Mouse (Mus musculus) intestine, postnatal 0 days (tissue): ENCODE results near the gene Nmbr. TPM values are rescaled to one million over a fixed set of nuclear protein-coding genes. Genes with fewer than 3 reads are reported as not detected.

Experiments used
- ATAC-seq: fragments of 200-750 bp; cut with Nextera tagmentation; 2 replicates; pipeline ENCODE4 v1.8.0; 2017; ENCODE audit warnings: mild to moderate bottlenecking, moderate TSS enrichment, moderate library complexity
- H3K27ac ChIP-seq: fragments of 300-500 bp; sonication (generic); 2 replicates; pipeline ENCODE4 v1.5.1; 2014; ENCODE audit warnings: mild to moderate bottlenecking, low read depth, low read length, moderate library complexity
- H3K27me3 ChIP-seq: fragments of 300-500 bp; sonication (generic); replicated peaks from 2 replicates; pipeline ENCODE4 v1.6.1; 2014; ENCODE audit warnings: low read length, mixed read lengths; ENCODE audit not compliant: control insufficient read depth, insufficient read depth
- H3K36me3 ChIP-seq: fragments of 300-500 bp; sonication (generic); 2 replicates; pipeline ENCODE4 v1.6.1; 2014; ENCODE audit warnings: mild to moderate bottlenecking, moderate library complexity; ENCODE audit not compliant: control insufficient read depth, insufficient read depth
- H3K4me1 ChIP-seq: fragments of 300-500 bp; sonication (generic); replicated peaks from 2 replicates; pipeline ENCODE4 v1.6.1; 2014; ENCODE audit warnings: antibody characterized with exemption, low read length, mixed read lengths; ENCODE audit not compliant: control insufficient read depth, insufficient read depth
- H3K4me2 ChIP-seq: fragments of 300-500 bp; sonication (generic); replicated peaks from 2 replicates; pipeline ENCODE4 v1.6.1; 2014; ENCODE audit warnings: low read depth, mild to moderate bottlenecking, moderate library complexity
- H3K4me3 ChIP-seq: fragments of 300-500 bp; sonication (generic); 2 replicates; pipeline ENCODE4 v1.5.1; 2014; ENCODE audit warnings: low read depth, low read length
- H3K9ac ChIP-seq: fragments of 300-500 bp; sonication (generic); 2 replicates; pipeline ENCODE4 v1.6.1; 2014; ENCODE audit warnings: mild to moderate bottlenecking, low read depth, low read length
- H3K9me3 ChIP-seq: fragments of 300-500 bp; sonication (generic); 2 replicates; pipeline ENCODE4 v1.6.1; 2016; ENCODE audit warnings: mixed run types; ENCODE audit not compliant: control insufficient read depth
- CTCF ChIP-seq: sonication (generic); IDR thresholded peaks from 2 replicates; pipeline ENCODE4 v1.5.1; 2016; ENCODE audit warnings: low read depth, mild to moderate bottlenecking, control low read depth, antibody characterized with exemption, moderate library complexity
- WGBS: fragments of 180-500 bp; shearing (Covaris S2); extraction: QIAGEN DNeasy Blood & Tissue Kit; methylation state at CpG from one replicate; pipeline ENCODE4 v1.1.7; 2014; 5-methylcytosine and 5-hydroxymethylcytosine counted together
- polyA plus RNA-seq: library from polyadenylated mRNA; unstranded; fragments of >200 nt; fragmentation: Nextera tagmentation; extraction: Ambion mirVana; gene quantifications from 2 replicates; pipeline ENCODE4 v1.2.1, GENCODE M21; 2015

Gene Nmbr
- polyA plus RNA-seq, 1 experiment from 2014 or later = 0.37 TPM

DNA sequence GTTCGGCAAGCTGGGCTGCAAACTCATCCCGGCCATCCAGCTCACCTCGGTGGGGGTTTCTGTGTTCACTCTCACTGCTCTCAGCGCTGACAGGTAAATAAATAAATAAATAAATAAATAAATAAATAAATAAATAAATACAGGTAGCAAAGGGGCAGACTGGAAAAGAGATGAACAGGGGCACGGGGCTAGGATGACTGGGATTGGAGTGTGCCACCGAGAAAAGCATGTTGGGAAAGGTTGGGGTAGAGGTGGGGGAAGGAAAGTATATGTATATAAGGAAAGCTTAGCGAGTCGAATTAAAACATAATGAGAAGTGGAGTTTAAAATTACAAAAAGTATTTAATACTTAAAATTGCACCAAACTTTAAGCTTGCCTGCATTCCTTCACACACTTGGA lies 55.2 kb downstream of the Nmbr start:
- H3K9me3 ChIP-seq = no peaks in the 10 kb centered on the region
- 22% methylated on average over 8 of the region's 8 CpGs for WGBS
- H3K27ac ChIP-seq = no peak overlapping the region
- no peak overlapping the region for H3K9ac ChIP-seq
- TF ChIP-seq CTCF = no peak
- peak overlapping the region; percentile 61 for H3K4me2 ChIP-seq
- no peaks in the 10 kb centered on the region for H3K36me3 ChIP-seq
- H3K27me3 ChIP-seq = peaks cover 12% of the 10 kb centered on the region; the same call in 1 of the 2 replicates
- no peaks in the 10 kb centered on the region; the same call in 1 of the 2 replicates for H3K4me1 ChIP-seq
- H3K4me3 ChIP-seq = no peak overlapping the region
- no peak for ATAC-seq

DNA sequence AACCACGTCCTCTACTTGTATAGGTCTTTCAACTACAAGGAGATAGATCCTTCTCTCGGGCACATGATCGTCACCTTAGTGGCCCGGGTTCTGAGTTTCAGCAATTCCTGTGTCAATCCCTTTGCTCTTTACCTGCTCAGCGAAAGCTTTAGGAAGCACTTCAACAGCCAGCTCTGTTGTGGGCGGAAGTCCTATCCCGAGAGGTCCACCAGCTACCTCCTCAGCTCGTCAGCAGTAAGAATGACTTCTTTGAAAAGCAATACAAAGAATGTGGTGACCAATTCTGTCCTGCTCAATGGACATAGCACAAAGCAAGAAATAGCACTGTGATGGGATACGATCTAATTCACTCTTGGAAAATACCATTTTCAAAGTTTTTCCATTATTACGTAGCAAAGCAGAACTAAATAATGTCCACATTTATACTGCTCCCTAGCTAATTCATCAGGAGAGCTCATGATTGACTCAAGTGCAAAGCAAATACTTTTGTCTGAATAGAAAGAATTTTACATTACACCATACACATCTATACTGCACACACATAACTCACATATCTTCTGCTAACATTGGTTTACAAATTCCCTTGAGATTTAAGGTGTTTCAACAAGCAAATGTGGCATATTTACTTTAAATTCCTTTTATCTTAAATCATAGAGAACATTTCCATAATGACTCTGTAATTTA lies 65.0 kb downstream of the Nmbr start:
- no peak for TF ChIP-seq CTCF
- Histone ChIP-seq H3K9ac (no peak overlapping the region), H3K27ac (no peak overlapping the region), H3K36me3 (no peaks in the 10 kb centered on the region), H3K9me3 (no peaks in the 10 kb centered on the region), H3K4me1 (no peaks in the 10 kb centered on the region), H3K4me3 (no peak overlapping the region), H3K27me3 (no peaks in the 10 kb centered on the region), H3K4me2 (no peak overlapping the region)
- ATAC-seq = no peak
- WGBS = 89% methylated on average over 10 of the region's 10 CpGs

DNA sequence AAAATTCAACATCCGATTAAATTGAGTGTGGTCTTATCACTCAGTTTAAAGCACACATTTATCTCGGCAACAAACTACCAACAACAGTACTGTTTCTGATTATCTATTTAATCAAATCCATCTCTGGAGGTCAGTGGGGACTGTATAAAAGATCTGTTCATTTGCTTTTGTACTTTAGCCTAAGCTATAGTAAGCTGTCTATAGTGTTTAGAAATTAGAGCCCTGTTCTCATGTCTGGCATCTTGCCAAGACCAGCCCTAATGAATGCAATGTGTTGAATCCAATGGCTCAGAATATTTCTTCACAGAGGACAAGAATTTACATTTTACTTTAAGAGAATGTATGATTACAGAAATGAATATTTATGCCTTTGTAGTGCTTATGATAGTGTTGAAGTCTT lies 69.1 kb downstream of the Nmbr start:
- H3K4me2 ChIP-seq = no peak overlapping the region
- ATAC-seq = no peak
- 70% methylated on average over 2 of the region's 2 CpGs for WGBS

DNA sequence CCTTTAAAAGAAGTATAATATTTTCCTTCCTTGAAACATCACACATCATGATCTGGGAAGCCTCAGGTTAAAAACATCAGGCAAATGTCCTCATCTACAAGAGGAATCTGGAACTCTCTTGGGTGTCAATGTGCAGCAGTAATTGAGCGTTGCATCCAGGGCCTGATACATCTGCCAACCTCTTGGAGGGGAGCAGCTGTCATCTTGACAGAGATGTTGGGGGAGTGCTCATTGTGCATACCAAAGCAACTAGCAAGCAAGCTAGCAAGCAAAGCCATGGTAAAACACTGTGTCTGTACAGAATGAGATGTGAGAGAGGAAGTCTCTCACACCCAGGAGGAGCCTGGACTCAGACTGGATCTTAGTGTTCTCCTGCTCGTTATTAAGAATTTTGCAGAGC lies 84.6 kb downstream of the Nmbr start:
- H3K4me1 ChIP-seq = no peaks in the 10 kb centered on the region
- H3K36me3 ChIP-seq = no peaks in the 10 kb centered on the region
- H3K27me3 ChIP-seq = no peaks in the 10 kb centered on the region
- H3K4me2 ChIP-seq = no peak overlapping the region
- ATAC-seq = no peak
- 71% methylated on average over 2 of the region's 2 CpGs for WGBS
- H3K4me3 ChIP-seq = no peak overlapping the region
- TF ChIP-seq CTCF = no peak
- H3K27ac ChIP-seq = no peak overlapping the region
- no peaks in the 10 kb centered on the region for H3K9me3 ChIP-seq
- H3K9ac ChIP-seq = no peak overlapping the region

More for the DNA sequence above, 69.1 kb downstream of the Nmbr start:
- no peak for TF ChIP-seq CTCF
- Histone ChIP-seq H3K9me3 (no peaks in the 10 kb centered on the region), H3K4me1 (no peaks in the 10 kb centered on the region), H3K27ac (no peak overlapping the region), H3K9ac (no peak overlapping the region), H3K4me3 (no peak overlapping the region), H3K36me3 (no peaks in the 10 kb centered on the region), H3K27me3 (no peaks in the 10 kb centered on the region)

DNA sequence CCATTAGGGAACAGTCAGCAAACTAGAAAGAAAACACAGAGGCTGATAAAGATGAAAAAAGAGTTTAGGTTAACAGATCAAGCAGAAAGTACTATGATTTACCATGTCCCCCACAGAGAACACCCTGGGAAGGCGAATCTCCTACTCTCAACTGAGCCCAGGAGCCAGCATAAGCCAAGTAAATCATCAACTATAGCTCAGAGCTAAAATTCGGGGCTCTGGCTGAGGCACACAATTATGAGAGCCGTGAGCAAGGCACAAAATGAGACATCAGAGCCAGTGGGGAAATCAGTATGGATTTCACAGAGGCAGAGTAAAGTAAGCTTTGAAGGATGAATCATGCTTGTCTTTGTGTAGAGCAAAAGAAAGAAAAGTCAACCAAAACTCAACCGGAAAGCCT lies 111.6 kb downstream of the Nmbr start:
- no peak overlapping the region for H3K4me3 ChIP-seq
- H3K4me1 ChIP-seq = no peaks in the 10 kb centered on the region
- TF ChIP-seq CTCF = no peak
- H3K4me2 ChIP-seq = no peak overlapping the region
- no peak overlapping the region for H3K9ac ChIP-seq
- ATAC-seq = no peak
- no peaks in the 10 kb centered on the region for H3K27me3 ChIP-seq
- no peak overlapping the region for H3K27ac ChIP-seq
- 62% methylated on average over 4 of the region's 4 CpGs for WGBS
- H3K9me3 ChIP-seq = no peaks in the 10 kb centered on the region
- H3K36me3 ChIP-seq = no peaks in the 10 kb centered on the region

Other genes starting within 250 kb of the Nmbr start
- 1.0 and 1.2 TPM in 2 replicates for gene Adgrg6, start 159.9 kb upstream of the Nmbr start, polyA plus RNA-seq
- gene Vta1, start within 50 bp of the Nmbr start, polyA plus RNA-seq = 82.4 and 90.9 TPM in 2 replicates
- not detected in 2 replicates for gene Gje1, start 12.6 kb downstream of the Nmbr start, polyA plus RNA-seq